Mouse (Mus musculus): ENCODE measurements around the gene Ezr.

Gene Ezr

DNA sequence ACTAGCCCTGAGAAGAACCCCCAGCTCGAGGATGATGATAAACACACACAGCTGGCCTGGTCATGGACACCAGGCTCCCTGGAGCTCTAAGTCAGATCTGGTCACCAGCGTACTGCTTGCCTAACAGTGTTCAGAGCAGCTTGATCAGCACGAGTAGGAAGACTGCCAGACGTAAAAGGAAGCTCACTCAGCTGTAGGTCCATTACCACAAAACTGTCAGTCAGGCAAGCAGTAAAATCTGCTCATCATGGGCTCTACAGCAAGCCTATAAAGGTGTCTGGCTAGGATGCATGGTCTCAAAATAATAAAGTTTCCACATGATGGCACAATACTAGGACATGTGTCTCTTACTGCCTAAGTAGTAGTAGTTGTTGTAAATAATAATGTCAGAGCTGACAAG, 13.0 kb downstream of the Ezr start:
- DNase-seq (ENCODE audit: low read depth, low spot score): peak; percentile 54

DNA sequence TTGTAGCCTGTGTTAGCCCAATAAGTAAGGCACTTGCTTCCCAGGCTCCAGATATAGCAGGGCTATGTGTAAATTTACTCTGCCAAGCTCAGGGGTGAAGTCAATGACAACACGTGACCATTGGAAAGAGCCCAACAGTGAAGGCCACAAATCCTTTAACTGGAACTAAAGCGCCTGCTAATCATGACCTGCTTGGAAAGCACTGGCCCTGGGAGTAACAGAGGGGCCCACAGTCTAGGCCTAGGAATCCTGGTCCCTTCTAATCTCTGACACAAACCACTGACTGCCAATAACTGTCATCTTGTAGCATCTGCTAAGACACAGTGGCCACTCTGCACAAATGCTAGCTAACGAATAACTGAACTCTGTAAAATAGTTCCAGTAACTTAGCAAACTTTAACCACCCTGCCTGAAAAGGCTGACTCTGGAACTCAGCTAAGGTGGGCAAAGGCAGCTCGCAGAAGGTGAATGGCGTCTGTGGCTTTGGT, 14.2 kb downstream of the Ezr start:
- no peak for DNase-seq (ENCODE audit: low read depth, low spot score)

DNA sequence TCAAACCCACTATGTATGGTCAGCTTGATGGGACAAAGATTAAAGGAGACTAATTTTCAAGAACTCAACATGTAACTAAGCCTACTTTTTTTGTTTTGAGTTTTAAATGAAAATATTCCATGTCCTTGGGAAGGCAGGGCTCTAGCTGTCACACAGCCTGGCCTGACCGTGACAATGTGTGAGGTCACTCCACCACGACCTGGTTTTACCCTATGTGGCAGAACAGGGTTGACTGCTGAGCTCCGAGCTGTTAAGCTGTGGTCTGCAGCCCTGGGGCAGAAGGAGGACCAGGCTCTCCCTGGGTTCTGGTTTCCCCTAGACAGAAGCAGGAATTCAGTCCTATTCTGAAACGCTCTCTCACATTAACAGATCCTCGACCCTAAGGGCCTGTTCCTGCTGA, 14.8 kb downstream of the Ezr start:
- DNase-seq (ENCODE audit: low read depth, low spot score): no peak

DNA sequence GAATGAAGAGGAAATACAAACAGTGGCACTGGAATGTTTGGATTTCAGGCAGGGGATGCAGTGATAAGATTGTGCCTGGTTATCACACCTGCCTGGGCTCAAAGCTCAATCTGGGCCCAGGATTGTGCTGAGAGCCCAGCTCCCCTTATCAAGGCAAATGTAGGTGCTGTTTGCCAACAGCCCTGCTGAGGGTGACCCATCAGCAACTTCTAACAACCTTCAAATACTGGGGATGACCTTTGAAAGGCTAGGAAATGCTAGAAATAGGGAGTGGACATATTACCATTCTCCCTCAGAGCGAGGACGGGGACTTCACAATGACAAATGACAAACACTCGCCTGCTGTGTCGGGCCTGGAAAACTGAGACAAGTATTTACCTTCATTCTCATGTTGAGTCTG, 15.8 kb downstream of the Ezr start:
- no peak for DNase-seq (ENCODE audit: low read depth, low spot score)

DNA sequence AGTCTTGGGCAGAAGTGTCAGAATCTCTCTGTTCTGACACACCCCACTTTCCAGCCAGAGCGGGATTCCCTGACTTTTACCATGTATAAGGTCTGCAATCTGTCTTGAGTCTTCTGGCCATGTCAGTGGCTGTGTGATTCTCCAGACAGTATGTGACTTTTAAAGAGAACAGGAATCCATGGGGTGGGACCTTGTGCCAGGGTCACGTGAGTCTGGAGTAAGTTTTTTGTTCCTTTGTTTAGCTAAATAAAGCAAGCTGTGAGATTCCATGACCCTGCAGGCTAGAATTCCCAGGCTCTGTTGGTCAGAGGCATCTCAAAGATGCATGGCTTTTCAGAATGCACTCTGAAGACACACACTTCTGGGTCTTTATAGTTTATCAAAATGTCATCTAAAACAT, 16.7 kb downstream of the Ezr start:
- DNase-seq (ENCODE audit: low read depth, low spot score): no peak

DNA sequence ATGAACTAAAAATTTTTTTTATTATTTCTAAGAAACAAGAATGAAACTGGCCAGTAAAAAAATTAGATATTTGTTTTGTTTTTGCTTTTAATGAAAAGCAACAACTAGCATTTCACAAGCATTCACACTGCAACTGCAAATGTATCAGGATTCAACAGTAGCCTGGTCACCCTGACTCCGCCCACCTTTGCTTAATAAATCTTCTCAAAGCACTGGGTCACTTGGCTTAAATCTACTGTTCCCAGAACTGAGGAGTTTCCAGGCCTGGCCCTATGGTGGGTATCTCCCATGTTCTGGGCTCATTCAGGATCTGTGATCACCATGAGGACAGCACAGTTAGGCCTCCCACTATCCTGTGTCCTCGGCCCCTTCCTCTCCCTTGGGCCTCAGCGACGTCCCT, 17.9 kb downstream of the Ezr start:
- DNase-seq (ENCODE audit: low read depth, low spot score): no peak

DNA sequence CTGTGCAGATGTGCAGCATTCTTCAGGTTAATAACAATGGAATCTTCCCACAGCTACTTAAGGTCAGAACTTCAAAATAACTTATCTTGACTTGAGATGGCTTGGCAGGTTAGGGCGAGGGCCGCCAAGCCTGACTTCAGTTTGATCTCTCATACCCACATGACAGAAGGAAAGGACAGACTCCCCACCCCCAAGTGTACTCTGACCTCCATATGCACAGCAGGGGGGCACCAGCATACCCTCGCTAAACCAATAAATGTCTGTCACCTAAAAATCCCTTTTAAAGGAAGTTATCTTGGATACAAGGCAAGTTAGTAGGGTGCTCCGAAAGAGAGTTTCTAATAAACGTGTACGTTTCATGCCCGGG, 18.4 kb downstream of the Ezr start:
- no peak for DNase-seq (ENCODE audit: low read depth, low spot score)

DNA sequence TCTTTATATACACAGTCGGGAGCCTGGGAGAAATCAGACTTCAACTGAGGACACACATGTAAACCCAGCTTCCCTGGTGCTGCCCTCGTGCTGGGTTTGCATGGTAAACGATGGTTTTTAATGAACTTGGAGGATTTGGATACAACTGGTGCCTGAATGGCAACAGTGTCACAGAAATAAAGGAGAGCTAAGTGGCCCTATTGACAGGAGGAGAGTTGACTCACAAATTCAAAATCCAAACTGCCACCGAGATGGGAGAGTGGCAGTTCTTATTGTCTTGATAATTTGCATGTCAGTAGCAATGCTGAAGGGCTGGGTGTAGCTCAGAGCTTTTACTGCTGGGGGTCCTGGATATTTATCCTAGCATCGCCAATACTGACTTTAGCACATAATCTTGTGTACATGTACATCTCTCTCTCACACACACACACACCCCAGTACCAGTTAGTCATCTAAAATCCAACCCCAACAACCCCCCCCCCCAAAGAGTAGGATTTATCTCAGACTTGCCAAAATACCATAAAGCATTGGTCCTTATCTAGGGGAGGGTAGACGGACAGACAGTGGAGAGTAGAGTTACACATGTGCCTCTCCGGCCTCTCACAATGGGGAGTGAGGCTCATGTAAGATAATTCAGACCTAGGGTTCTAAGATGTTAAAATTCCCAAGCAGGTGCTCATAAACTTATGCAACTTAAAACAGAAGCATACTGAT, 18.9 kb downstream of the Ezr start:
- no peak for DNase-seq (ENCODE audit: low read depth, low spot score)

DNA sequence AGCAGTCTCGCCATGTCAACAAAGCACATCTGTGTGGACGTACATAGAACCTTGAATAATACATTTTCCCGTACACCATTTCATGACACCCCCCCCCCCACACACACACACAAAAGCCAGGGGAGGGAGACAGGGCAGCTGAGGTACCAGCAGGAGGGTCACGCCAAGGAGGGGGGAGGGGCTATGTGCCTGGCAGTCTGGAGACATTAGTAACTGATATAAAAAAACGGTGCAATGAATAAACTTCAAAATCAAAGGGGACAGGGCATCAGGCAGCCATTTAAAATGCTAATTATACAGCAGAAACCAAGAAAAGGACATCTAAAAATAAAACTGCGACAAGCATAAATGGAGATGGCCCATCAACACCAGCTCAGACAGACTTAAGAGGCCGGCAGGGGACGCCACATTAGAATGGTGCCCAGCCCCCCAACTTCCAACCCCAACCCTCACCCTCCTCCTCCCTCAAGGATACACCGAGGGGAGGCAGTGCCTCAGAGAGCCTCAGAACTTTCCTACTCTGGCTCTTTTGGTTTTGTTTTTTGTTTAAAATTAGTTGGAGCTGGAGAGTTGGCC, 22.8 kb downstream of the Ezr start:
- DNase-seq (ENCODE audit: low read depth, low spot score): no peak

DNA sequence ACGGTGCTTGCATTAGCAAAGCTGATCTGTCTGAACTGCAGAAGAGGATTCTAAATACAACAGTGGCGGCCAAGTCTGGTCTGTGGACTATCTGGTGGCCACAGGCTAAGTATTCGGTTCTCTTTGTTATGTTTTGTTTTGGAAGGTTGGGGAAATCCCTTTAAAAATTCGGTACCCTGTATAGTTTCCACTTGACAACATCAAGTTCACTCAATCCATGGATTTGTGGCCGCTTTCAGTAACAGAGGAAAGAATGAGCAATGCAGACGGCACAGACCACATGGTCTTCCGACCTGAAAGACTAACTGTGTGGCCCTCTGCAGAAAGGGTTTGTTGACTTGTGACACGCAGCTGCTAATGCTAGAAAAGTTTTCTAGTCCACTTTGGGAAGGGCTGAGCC, 23.7 kb downstream of the Ezr start:
- no peak for DNase-seq (ENCODE audit: low read depth, low spot score)

DNA sequence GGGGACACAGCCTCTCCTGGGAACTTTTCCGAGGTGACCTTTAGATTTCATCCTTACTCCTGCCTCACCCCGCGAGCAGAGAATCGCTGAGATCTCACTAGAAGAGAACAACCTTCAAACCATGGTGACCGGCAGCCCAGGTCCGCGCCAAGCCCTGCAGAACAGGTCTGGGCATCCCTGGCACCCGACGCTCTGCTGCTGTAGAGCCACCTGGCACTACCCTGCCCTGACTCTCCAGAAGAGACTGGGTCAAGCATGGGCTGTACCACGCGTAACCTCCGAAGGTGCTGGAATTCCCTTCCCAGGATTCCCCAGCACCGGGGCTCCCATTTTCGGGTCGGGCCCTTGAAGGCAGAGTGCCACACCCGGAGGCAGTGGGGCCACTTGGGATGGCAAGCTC, 24.7 kb downstream of the Ezr start:
- no peak for DNase-seq (ENCODE audit: low read depth, low spot score)

DNA sequence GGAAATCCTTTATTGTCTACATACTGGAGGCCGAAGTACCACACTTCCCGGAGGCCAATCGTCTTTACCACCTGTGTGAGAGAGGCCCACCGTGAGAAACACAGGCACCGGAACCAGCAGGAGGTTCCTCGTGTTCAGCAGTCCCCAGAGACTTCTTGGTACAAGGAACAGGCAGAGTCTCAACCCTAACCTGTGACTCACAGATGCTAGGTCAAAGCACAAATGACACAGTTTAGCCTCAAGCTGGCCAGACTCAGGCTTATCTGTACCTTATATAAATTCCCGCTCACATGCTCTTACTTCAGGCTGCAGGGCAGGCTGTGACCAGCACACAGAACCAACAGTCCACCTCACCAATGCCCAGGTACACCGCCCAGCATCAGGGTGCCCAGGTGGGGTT, 26.7 kb downstream of the Ezr start:
- no peak for DNase-seq (ENCODE audit: low read depth, low spot score)

DNA sequence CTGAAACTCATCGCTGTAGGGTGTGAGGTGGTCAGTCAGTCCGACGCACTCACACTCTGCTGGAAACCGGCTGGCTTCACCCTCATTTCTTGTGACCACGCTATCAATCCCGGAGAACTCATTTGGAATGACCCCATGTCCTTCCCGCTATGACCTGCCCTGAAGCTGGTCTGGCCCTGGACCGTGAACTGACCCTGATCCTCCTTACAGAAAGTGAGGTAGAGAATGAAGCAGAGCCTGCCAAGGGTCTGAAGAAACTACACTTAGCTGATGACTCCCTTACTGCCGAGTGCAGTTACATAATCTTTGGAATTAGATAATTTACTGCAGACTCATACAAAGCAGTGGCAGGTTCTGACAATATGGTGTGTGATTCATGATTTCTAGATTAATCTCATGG, 27.4 kb downstream of the Ezr start:
- DNase-seq (ENCODE audit: low read depth, low spot score): no peak

DNA sequence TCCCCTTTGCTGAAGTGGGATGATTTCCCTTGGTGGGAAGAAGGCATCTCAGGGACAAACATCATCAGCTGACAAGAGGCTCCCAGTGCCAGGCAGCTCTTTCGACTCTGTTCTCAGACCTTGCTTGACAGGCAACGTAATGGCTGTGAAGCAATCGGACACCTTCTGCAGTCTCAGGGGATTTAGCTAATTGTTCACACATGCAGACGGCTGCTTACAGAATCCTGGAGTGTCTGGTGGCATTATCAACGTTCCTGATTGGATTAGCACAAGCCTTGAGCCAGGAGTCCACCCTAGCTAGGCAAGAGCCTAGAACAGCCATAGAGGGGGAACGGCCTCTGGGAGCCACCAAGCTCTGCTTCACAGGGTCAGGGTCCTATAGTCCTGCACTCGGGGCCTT, 30.2 kb downstream of the Ezr start:
- no peak for DNase-seq (ENCODE audit: low read depth, low spot score)

DNA sequence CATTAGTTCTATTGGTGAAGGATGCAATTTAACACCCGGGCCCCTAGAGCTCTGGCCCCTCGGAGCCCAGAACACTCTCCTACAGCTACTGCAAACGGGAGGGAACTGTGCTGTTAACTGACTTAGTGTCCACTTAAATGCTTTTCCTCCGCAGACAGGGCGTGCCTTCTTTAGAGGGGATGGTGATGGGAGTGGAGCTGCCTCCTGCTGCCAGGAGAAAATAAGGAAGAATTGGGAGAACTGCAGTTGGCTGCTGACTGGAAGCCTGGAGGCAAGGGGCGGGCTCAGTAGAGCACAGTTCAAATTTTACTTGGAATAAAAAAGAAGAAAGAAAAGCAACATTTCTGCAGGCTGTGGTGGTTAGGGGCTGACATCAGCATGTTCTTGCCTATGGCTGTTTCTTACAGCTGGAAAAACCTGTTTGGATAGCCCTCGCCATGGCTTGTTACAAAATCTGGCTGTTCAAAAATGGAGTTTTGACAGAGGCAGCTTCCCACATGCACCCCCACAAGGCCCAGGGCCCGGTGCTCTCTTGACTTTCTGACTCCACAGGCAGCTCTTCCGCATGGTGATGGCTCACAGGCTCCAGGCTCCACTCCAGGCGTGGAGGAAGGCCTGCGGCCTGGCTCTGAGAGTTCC, 31.2 kb downstream of the Ezr start:
- no peak for DNase-seq (ENCODE audit: low read depth, low spot score)

DNA sequence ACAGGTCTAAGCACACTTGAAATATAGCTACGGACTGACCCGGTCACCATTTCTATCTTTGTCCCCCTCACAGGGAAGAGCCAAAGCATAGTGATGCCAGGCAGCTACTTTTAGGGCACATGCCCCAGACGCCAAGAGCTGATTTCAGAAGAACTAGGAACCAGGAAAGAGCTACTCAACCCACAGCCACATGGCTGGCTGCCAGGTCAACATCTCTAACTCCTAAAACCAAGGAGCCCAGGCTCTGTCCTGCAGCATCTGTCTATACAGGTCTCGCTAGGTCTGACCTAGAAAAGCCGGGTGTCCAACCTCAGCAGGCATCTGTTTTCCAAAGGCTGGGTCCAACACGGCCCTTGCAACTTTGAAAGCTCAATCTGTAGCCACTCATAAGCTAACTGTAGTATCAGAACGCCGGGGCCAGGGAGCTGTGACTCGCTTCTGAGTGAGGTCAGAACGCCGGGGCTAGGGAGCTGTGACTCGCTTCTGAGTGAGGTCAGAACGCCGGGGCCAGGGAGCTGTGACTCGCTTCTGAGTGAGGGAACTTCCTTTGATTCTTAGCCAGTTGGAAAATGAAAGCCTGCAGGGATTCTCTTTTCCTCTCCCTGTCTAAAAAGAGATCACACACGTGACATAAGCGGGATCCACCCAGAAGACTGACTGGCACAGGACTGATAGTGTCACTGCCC, 33.7 kb downstream of the Ezr start:
- no peak for DNase-seq (ENCODE audit: low read depth, low spot score)

DNA sequence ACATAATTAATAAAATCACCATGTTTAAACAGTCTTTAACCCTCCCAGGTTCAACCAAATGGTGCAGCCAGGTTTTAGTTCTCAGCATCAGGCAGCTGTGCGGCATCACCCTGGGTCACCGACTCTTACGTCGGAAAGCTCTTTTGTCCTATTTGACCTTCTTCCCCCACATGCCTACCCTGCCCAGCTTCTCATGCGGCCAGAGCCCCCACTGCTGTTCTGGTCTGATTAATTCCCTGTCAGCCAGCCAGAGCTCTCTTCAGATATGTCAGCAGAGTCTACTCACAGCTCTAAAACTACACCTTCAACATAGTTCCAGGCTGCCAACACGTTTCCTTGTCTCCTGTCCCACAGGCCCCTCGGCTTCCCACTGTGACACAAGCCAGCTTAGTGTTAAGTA, 35.1 kb downstream of the Ezr start:
- no peak for DNase-seq (ENCODE audit: low read depth, low spot score)

DNA sequence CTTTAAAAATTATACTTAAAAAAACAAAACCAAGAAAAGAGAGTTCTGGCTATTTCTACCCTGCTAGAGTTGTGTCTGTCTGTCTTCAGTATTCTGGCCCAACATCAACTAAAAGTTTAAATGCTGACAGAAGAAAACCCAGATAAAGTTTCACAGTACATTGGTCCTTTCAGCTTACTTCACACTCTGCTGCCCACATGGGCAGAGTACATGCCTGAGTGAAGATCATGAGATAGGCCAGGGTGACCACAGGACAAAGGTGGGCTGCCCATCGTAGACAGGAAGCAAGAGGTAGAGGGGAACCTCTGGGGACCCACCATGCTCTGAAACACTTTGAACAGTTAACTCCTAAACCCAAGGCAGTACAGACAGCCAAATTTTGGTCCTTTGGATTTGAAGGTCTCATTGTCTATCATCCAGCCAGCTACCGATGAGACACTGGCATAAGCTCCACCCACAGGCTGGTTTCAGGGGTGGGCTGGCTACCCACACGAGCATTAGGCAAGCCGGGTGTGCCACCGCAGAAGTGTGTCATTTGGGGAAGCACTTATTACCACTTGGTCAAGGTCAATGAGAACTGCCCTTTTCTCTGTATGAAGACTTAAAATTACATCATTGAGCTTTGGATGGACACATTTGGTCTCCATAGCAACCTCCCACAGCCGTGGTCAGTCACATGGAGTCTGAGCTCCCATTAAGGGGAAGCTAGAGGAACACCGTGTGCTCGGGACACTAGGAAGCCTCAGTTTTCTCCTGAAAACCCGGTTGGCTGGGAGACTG, 35.9 kb downstream of the Ezr start:
- DNase-seq (ENCODE audit: low read depth, low spot score): peak; percentile 24

DNA sequence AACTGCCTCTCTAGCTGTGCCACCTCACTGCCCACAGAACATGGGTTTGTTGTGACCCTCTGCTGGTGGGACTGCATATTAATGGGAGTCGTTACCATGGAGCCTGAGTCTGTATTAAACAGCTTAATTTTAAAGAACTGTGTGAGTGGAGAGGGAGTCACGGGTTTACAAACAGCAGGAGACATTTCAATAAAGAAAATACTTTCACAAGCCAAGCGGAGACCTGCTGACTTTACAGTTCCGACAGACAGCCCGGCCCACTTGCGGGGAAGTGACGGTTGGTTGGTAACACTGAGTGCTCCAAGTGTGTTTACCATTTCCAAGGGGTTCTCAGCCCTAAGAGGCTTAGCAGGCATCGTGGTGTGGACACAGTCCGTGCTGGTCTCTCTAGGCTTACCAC, 36.6 kb downstream of the Ezr start:
- peak; percentile 22 for DNase-seq (ENCODE audit: low read depth, low spot score)

DNA sequence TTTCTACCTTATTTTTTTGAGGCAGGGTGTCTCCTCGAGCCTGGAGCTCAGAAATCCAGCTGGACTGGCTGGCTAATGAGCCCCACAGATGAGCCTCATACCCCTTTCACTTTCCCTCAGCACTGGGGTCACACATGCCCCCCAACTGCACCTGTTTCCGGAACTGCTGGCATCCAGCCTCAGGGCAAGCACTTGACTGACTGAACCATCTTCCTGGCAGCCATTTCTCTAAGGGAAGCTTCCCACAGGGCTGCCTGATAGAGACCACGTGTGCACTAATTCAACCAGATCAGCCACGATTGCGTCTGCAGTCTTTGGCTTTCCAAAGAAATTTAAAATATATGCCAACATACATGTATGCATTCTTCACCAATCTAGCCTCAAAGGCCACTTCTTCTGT, 37.1 kb downstream of the Ezr start:
- DNase-seq (ENCODE audit: low read depth, low spot score): no peak

DNA sequence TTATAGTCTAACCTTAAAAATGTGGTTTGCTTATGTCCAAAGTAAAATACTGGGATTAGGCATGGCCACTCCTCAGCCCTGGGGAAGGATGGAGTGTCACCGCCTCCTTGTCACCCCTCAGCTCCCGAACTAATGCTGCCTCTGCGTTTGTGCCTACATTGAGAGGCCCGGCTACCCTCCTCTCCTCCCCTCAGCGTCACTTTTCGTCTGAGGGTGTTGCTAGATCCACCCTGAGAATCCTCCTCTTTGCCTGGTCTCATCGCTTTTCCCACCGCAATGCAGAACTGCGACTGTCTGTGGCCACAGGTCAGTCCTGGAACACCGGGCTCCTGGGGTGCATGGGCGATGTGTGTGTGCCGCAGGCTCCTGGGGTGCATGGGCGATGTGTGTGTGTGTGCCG, 37.7 kb downstream of the Ezr start:
- no peak for DNase-seq (ENCODE audit: low read depth, low spot score)

DNA sequence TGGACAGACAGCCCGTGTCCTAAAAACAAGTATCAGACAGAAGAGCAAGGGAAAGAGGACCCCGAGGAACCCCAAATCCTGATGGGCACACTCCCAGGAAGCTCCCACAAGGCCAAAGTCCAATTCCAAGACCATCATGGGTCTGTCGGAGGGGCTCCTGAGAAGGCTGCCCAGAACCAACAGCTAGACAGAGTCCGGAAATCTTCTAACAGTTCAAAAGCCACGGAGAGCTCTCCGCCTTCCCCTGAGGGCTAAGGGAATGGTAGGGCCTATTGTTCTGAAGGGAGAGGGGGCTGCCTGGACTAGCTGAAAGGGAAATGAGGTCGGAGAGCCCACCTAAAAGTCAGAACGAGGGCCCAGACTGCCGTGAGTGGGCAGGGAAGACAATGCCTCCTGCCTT, 38.2 kb downstream of the Ezr start:
- DNase-seq (ENCODE audit: low read depth, low spot score): no peak

Measured in brain, adult 2 months (tissue).